Mouse (Mus musculus): ENCODE results near the gene Mindy4. TPM values are rescaled to one million over a fixed set of nuclear protein-coding genes. Genes with fewer than 3 reads are reported as not detected.
A peak's percentile ranks its signal among the peaks of the same experiment; 100 is the strongest.

Mindy4 gene
- polyA plus RNA-seq, 1 experiment, result 0.52 TPM

DNA sequence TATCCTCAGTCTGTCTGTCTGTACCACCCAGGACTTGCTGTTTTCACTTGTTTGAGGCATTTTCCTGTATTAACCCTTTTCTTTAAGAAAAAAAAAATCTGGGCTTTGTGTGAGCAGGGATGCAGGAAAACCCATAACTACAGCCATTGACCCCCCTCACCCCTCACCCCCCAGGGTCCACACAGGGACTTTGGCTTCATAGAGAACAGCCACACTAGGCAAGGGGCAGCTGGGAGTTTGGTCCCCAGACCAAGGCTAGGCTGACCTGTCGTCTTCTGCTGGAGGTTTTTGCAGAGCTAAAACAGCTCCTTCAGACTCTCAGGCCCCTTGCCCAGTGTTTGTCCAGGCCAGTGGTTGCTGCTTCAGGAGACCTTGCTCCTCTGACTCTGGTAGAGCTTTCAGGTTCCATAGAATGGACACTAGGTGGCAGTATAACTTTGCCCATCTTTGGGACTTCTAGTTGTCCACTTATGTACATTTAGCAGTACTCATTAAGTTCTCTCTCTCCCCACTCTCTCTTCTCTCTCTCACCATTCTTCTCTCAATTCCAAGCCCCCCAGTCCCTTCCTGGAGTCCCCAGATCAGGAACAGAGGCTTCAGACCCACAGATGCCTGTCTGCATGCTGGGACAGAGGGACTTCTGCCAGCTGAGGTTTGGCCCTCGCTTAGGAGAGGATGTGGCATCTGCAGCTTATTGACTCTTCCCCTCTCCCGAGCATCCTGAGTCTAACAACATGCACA is 29.5 kb downstream of the Mindy4 start:
- Histone ChIP-seq H3K4me3 (ENCODE audit: insufficient read depth, low read depth, low read length) (no peak overlapping the region), H3K27ac (replicated peaks; ENCODE audit: low read depth, low read length) (no peak overlapping the region), H3K4me1 (ENCODE audit: control insufficient read depth, insufficient read depth, insufficient read length, low read length) (no peaks in the 10 kb centered on the region)

DNA sequence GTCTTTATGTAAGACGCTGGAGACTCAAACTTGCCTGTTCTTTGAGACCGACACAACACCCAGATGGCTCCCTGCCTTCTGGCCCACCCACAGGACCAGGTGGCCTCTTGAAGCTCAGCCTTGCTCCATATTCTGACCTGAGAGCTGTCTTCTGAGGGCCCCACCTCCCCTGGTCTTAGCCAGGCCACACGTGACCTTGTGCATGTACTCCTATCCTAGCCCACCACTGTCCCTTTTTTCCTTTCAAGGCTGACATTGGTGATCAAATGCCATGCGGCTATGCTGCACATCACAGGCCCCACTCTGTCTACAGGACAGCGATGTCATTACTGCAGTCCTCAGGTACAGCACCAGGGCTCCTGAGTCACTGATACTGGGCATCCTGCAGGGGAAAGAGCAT is 30.1 kb downstream of the Mindy4 start:
- Histone ChIP-seq H3K27ac (replicated peaks; ENCODE audit: low read depth, low read length) (no peak overlapping the region), H3K4me3 (ENCODE audit: insufficient read depth, low read depth, low read length) (no peak overlapping the region), H3K4me1 (ENCODE audit: control insufficient read depth, insufficient read depth, insufficient read length, low read length) (no peaks in the 10 kb centered on the region)

DNA sequence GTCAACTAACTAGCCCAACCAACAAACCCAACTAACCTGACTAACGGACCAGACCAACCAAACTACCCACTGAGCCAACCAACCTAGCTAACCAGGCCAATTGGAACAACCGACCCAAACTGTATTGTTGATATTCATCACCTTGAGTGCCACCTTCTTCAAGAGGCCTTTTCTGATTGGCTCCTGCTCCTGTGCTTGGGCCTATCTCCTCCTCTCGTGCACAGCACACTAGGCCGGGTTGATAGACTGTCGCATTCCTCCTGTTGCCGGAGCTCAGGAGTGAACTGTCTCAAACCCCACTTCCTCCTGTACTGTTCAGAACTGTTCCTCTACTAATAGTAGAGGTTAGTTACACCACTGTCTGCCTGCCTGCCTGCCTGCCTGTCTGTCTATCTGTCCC is 31.5 kb downstream of the Mindy4 start:
- no peak overlapping the region for H3K4me3 ChIP-seq (ENCODE audit: insufficient read depth, low read depth, low read length)
- peaks cover 5% of the 10 kb centered on the region; the same call in 1 of the 2 replicates for H3K4me1 ChIP-seq (ENCODE audit: control insufficient read depth, insufficient read depth, insufficient read length, low read length)
- H3K27ac ChIP-seq (replicated peaks; ENCODE audit: low read depth, low read length), result no peak overlapping the region

DNA sequence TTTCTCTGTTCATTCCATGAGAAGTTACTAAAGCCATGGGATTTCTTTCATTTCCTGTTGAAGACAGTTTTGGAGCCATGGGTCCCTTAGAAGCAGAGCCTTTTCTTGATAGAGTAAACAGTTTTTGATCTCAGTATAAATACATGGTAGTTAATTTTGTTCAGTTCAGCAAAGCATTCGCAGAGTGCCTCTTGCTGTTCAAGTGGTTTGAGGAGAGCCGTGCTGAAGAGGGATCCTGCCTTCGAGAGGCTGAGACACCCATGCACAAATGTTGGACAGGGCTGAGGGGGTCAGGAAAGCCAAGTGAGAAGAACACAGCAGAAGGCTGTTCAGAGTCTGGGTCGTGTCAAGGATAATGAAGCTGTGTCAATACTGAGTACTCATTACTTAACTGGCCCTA is 32.5 kb downstream of the Mindy4 start:
- Histone ChIP-seq H3K4me1 (ENCODE audit: control insufficient read depth, insufficient read depth, insufficient read length, low read length) (peaks cover 13% of the 10 kb centered on the region; the same call in 1 of the 2 replicates), H3K4me3 (ENCODE audit: insufficient read depth, low read depth, low read length) (no peak overlapping the region), H3K27ac (replicated peaks; ENCODE audit: low read depth, low read length) (no peak overlapping the region)

DNA sequence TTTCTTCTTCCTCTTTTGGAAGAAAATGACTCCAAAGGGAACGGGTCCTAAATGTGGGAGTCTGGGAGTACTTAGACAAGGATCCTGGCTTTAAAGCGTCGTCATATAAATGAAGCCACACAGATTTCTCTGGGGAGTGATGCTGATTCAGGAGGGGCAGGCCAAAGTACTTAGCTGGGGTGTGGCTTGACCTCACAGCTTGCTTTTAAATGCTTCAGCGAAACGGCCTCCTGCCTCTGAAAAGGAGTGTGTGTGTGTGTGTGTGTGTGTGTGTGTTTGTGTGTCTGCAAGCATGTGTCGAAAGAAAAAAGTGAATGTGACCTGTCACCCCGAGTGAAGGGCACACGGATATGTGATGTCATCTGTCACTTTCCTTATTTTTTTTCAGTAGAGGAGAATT is 36.7 kb downstream of the Mindy4 start:
- no peak overlapping the region for H3K4me3 ChIP-seq (ENCODE audit: insufficient read depth, low read depth, low read length)
- H3K4me1 ChIP-seq (ENCODE audit: control insufficient read depth, insufficient read depth, insufficient read length, low read length), result peaks cover 22% of the 10 kb centered on the region; the same call in 1 of the 2 replicates
- peak overlapping the region; percentile 87 for H3K27ac ChIP-seq (replicated peaks; ENCODE audit: low read depth, low read length)

DNA sequence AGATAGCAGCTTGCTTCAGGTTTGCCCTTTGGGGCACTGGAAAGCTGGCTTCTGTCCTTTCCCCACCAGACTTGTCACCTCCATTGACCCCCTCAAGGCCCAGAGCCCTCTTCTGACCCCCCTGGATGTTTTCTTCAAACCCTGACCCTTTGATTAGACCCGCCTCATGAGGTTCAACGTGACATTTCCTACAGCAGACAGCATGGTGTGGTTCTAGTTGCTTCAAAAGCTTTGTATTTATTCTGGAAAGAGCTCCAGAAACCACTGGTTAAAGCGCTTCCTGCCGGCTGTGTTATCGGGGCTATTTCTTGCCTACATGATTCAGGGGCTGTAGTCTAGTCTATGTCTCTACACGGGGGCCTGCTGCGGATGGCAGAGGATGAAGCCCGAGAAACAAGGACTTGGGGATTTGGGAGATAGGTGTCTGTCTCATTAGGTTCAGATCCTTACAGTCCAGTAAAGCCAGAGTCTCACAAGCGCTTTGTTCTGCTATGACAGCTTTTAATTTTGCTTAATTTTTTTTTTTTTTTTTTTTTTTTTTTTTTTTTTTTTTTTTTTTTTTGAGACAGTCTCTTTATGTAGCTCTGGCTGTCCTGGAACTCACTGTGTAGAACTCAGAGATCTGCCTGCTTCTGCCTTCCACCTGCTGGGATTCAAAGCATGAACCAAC is 37.5 kb downstream of the Mindy4 start:
- H3K4me1 ChIP-seq (ENCODE audit: control insufficient read depth, insufficient read depth, insufficient read length, low read length), result peaks cover 24% of the 10 kb centered on the region; the same call in 1 of the 2 replicates
- H3K4me3 ChIP-seq (ENCODE audit: insufficient read depth, low read depth, low read length), result no peak overlapping the region
- peak overlapping the region; percentile 87 for H3K27ac ChIP-seq (replicated peaks; ENCODE audit: low read depth, low read length)

DNA sequence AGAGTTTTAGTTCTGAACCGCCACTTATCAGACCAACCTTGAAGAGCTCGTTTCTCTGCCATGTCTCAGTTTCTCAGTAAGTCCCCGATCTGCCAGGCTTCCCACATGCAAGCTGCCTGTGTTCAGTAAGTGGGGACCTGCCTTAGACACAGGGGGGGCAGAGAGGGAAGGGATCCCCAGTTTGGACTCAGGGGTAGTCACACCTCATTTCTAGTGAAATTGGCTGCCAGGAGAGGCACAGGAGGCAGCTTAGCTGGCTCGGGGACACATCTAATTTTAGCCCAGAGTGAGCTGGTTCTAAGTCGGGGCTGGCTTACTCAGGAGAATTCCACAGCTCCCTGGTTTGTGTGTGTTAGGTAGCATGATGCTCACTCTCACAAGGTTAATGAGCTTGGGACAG is 38.3 kb downstream of the Mindy4 start:
- Histone ChIP-seq H3K4me1 (ENCODE audit: control insufficient read depth, insufficient read depth, insufficient read length, low read length) (peaks cover 24% of the 10 kb centered on the region; the same call in 1 of the 2 replicates), H3K27ac (replicated peaks; ENCODE audit: low read depth, low read length) (peak overlapping the region; percentile 96), H3K4me3 (ENCODE audit: insufficient read depth, low read depth, low read length) (peak overlapping the region; percentile 13; the same call in 1 of the 2 replicates)

DNA sequence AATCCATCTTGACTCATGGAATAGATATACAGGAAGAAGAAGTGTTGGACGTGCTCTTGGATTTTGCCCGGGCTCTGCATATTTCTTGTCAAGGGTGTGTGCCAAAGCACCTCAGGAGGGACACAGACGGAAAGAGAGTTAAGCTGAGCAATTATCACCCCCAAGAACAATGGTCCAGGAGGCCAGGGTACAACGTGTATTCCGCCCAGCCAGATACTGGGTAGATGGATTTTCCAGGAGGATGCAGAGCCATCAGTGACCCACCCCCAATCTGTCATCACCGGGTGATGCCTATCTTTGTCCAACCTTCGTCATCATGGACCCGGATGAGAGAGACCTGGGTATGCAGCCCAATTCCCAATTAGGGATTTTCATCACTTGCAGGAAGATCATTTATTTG is 42.5 kb downstream of the Mindy4 start:
- H3K4me1 ChIP-seq (ENCODE audit: control insufficient read depth, insufficient read depth, insufficient read length, low read length), result peaks cover 12% of the 10 kb centered on the region; the same call in 1 of the 2 replicates
- H3K27ac ChIP-seq (replicated peaks; ENCODE audit: low read depth, low read length), result peak overlapping the region; percentile 98
- H3K4me3 ChIP-seq (ENCODE audit: insufficient read depth, low read depth, low read length), result no peak overlapping the region

DNA sequence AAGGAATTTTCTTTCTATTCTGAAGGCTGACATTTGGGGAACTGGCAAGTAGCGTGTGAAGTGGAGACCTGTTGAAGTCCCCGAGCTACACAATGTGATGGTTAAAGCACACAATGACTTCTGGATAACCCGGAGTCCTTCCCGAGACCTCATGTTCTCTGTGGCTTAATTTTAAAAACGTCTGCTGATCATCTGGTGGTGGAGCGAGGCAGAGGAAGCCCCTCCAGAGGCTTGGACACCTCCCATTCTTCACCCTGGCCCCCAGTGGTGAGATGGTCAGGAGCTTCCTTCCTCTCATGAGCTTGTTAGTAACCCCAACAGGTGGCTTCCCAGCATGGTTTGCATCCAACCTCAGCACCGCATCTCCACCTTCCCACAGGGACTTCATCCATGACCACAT is 43.3 kb downstream of the Mindy4 start:
- H3K4me1 ChIP-seq (ENCODE audit: control insufficient read depth, insufficient read depth, insufficient read length, low read length), result peaks cover 9% of the 10 kb centered on the region; the same call in 1 of the 2 replicates
- H3K27ac ChIP-seq (replicated peaks; ENCODE audit: low read depth, low read length), result peak overlapping the region; percentile 98
- H3K4me3 ChIP-seq (ENCODE audit: insufficient read depth, low read depth, low read length), result peak overlapping the region; percentile 27; the same call in 1 of the 2 replicates

DNA sequence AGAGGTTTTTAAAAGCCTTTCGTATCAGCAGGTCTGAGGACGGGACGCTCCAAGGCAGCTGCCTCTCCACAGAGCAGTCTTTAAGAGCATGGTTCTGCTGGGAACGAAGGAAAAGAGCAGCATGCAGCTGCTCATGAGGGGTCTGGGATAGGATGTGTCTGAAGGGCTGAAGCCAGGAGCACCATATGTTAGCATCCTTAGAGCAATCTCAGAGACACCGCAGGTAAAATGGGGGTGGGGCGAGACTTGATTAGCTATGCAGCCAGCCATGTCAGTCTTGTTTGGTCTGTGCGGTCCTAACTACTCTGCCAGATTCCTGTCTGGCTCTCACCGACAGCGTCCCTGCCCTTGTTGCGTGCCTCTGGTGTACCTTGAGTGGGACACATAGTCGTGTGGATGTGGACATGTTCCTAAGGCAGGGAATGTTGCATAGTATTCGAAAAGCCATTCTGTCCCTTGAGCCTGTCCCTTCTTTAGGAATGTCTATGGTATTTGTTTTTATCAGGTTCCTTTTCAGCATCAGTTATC is 43.8 kb downstream of the Mindy4 start:
- H3K27ac ChIP-seq (replicated peaks; ENCODE audit: low read depth, low read length), result peak overlapping the region; percentile 98
- peak overlapping the region; percentile 27; the same call in 1 of the 2 replicates for H3K4me3 ChIP-seq (ENCODE audit: insufficient read depth, low read depth, low read length)
- H3K4me1 ChIP-seq (ENCODE audit: control insufficient read depth, insufficient read depth, insufficient read length, low read length), result peaks cover 11% of the 10 kb centered on the region; the same call in 1 of the 2 replicates

DNA sequence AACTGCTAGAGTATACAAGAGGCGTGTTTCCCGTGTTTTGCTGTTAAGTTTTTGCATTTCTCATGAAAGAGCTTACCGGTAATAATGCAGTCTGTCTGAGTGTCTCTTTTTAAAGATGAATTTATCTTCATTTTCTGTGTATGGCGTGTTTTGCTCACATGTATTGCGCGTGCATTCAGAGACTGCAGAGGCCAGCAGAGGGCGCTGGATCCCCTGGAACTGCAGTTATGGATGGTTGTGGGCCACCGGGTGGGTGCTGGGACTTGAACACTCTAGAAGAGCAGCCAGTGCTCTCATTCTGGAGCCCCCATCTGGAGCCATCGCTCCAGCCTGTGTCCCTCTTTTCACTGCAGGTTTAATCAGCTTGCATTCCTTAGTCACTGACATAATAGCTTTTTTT is 46.1 kb downstream of the Mindy4 start:
- Histone ChIP-seq H3K4me3 (ENCODE audit: insufficient read depth, low read depth, low read length) (no peak overlapping the region), H3K27ac (replicated peaks; ENCODE audit: low read depth, low read length) (no peak overlapping the region)

DNA sequence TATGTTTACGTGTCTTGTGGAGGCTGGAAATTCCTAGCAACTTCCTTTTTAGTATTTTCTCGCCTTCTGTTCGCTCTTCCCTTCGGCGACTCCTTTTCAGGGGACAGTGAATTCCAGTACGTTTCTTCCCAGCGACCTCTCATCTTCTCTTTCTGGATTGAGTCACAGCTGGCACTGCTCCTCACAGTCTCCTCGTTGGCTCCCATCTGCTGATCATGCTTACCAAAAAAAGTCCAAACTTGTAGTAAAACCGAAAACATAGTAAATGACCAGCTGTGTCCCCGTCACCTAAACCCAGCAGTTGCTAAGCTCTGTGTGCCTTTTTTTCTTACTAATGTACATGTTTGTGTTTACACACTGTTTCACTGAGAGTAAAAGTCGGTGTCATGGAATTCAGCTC is 47.6 kb downstream of the Mindy4 start:
- no peak overlapping the region for H3K4me3 ChIP-seq (ENCODE audit: insufficient read depth, low read depth, low read length)
- H3K27ac ChIP-seq (replicated peaks; ENCODE audit: low read depth, low read length), result 0 out of 2 replicates have a peak overlapping the region, but pooled peaks have one; percentile 35
- H3K4me1 ChIP-seq (ENCODE audit: control insufficient read depth, insufficient read depth, insufficient read length, low read length), result peaks cover 3% of the 10 kb centered on the region; the same call in 1 of the 2 replicates

More for the DNA sequence above, 46.1 kb downstream of the Mindy4 start:
- H3K4me1 ChIP-seq (ENCODE audit: control insufficient read depth, insufficient read depth, insufficient read length, low read length), result peaks cover 9% of the 10 kb centered on the region; the same call in 1 of the 2 replicates

DNA sequence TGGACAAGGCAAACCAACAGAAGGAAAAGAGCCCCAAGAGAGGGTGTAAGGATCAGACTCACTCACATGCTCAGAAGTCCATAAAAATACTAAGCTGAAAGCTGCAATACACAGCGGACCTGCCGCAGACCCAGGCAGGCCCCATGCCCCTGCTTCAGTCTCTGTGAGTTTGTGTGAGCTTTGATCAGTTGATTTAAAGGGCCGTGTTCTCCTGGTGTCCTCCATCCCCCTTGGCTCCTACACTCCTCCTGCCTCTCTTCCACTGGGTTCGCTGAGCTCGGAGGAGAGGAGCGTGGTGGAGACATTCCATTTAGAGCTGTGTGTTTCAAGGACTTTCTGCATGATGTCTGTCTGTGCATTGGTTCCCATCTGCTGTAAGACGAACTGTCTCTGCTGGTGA is 48.4 kb downstream of the Mindy4 start:
- Histone ChIP-seq H3K4me1 (ENCODE audit: control insufficient read depth, insufficient read depth, insufficient read length, low read length) (peaks cover 3% of the 10 kb centered on the region; the same call in 1 of the 2 replicates), H3K27ac (replicated peaks; ENCODE audit: low read depth, low read length) (no peak overlapping the region), H3K4me3 (ENCODE audit: insufficient read depth, low read depth, low read length) (no peak overlapping the region)

DNA sequence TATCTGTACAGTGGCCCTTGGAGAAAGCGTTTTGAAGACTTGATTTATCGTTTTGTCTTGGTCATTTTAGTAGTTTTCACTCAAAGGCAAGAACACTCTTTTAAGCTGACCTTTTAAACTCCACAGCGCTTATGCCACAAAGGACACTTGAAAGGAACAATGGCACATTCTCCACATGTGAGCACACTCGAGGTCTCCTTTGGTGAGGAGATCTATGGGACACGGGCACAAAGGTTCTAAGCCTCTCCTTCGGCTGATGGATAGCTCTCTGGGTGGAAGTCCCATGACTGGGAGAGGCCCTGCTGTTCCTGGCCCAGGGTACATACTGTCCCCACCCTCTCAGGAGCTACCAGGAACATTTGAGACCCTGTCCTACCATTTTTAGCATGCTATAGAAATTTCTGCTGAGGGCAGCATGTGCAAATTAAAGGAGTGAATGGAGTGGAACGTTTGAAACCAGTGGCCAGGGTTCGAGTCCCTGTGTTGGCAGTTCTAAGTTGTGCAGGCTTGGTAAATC is 49.6 kb downstream of the Mindy4 start:
- no peak overlapping the region for H3K27ac ChIP-seq (replicated peaks; ENCODE audit: low read depth, low read length)
- H3K4me1 ChIP-seq (ENCODE audit: control insufficient read depth, insufficient read depth, insufficient read length, low read length), result peaks cover 3% of the 10 kb centered on the region; the same call in 1 of the 2 replicates
- no peak overlapping the region for H3K4me3 ChIP-seq (ENCODE audit: insufficient read depth, low read depth, low read length)

DNA sequence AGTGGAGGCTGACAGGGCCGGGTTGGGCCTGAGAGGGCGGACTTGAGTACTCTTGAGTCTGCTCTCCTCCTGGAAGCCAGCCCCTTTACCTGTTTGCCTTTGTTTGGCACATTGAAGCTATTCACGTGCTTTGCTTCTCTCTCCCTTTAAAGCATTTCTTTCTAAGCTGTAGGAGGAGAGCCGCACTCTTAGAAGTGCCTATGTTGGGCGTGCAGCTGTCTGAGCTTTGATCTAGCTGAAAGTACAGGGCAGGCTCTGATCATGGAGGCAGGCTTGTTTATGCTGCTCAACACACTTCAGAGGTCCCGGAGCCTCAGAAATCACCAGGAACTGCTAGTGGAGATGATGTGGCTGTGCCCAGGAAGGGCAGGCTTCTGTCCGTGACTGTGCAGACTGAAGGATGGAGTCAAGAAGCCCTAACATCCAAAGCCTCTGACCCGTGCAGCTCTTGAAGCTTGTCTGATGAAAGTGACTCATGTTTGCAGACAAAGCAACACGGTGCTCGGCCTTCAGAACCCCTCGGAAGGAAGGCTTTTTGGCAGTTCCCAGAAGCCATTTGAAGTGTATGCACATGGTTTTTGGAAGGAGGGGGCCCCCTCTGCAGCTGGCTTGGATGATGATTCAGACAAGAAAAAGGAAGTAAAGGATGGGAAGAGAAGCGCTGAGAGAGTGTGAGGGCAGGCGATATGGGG is 53.5 kb downstream of the Mindy4 start:
- H3K27ac ChIP-seq (replicated peaks; ENCODE audit: low read depth, low read length), result no peak overlapping the region
- no peak overlapping the region for H3K4me3 ChIP-seq (ENCODE audit: insufficient read depth, low read depth, low read length)
- H3K4me1 ChIP-seq (ENCODE audit: control insufficient read depth, insufficient read depth, insufficient read length, low read length), result peaks cover 2% of the 10 kb centered on the region; the same call in 1 of the 2 replicates
